Mouse (Mus musculus) testis, adult 2 months (tissue): ENCODE data around the gene Nkd2.

Source experiments
- CTCF ChIP-seq: fragments of 200-500 bp; IDR thresholded peaks from 2 replicates; pipeline ENCODE4 v1.5.1; 2012; ENCODE audit warnings: low read depth, mild to moderate bottlenecking, inconsistent platforms, low read length, moderate library complexity; ENCODE audit not compliant: control insufficient read depth, insufficient read depth, insufficient replicate concordance
- POLR2A ChIP-seq: fragments of 200-500 bp; IDR thresholded peaks from 2 replicates; pipeline ENCODE4 v1.6.1; 2012; ENCODE audit warnings: low read depth, mild to moderate bottlenecking, inconsistent platforms, low read length, moderate library complexity; ENCODE audit not compliant: control insufficient read depth

GRCm38 (mm10) chr13:73804914-73805313, 42.5 kb downstream of the Nkd2 start:
- TF ChIP-seq POLR2A (no peak), CTCF (no peak)
